Mouse (Mus musculus) MEL (cell line): ENCODE data around the gene Rheb. TPM values are rescaled to one million over a fixed set of nuclear protein-coding genes. Genes with fewer than 3 reads are reported as not detected.

Source experiments
- DNase-seq: peaks from one replicate; pipeline ENCODE4 v3.0.0; 2011; ENCODE audit warnings: low read depth, low spot score
- H3K27ac ChIP-seq: 2 replicates; pipeline ENCODE4 v1.5.1; 2012; ENCODE audit warnings: low read depth, mild to moderate bottlenecking, control low read depth, low read length, moderate library complexity; ENCODE audit not compliant: control insufficient read depth
- H3K27me3 ChIP-seq, 2 experiments: fragments of 150-350 bp in 1 of 2; sonication (generic) in 1 of 2; 2 replicates each; pipeline ENCODE4 v1.6.1; 2012; ENCODE audit warnings: low read length in 2 of 2, mild to moderate bottlenecking in 2 of 2, improper control_type of control experiment in 1 of 2, moderate library complexity in 1 of 2; ENCODE audit not compliant: insufficient read depth in 2 of 2, control insufficient read depth in 1 of 2
- H3K36me3 ChIP-seq, 2 experiments: 2 replicates each; pipeline ENCODE4 v1.6.1; 2012 to 2014; ENCODE audit warnings: low read length in 2 of 2, improper control_type of control experiment in 1 of 2, inconsistent platforms in 1 of 2, mild to moderate bottlenecking in 1 of 2; ENCODE audit not compliant: insufficient read depth in 2 of 2, control insufficient read depth in 1 of 2
- H3K4me1 ChIP-seq, 2 experiments: fragments of 150-350 bp in 1 of 2; sonication (generic) in 1 of 2; 2 replicates each; pipeline ENCODE4 v1.6.1; 2012; ENCODE audit warnings: low read length in 2 of 2, improper control_type of control experiment in 1 of 2, mild to moderate bottlenecking in 1 of 2; ENCODE audit not compliant: insufficient read depth in 2 of 2, control insufficient read depth in 1 of 2
- H3K4me3 ChIP-seq, 2 experiments: fragments of 150-350 bp in 1 of 2; sonication (generic) in 1 of 2; 2 replicates each; pipeline ENCODE4 v1.5.1; 2012; ENCODE audit warnings: low read depth in 2 of 2, low read length in 2 of 2, mild to moderate bottlenecking in 2 of 2, moderate library complexity in 2 of 2, control low read depth in 1 of 2, improper control_type of control experiment in 1 of 2; ENCODE audit not compliant: control insufficient read depth in 1 of 2, insufficient read depth in 1 of 2
- H3K79me2 ChIP-seq: 2 replicates; pipeline ENCODE4 v1.6.1; 2012; ENCODE audit warnings: mild to moderate bottlenecking, low read length, moderate library complexity; ENCODE audit not compliant: control insufficient read depth, poor library complexity, insufficient read depth
- H3K9ac ChIP-seq: 2 replicates; pipeline ENCODE4 v1.6.1; 2012; ENCODE audit warnings: low read depth, mild to moderate bottlenecking, control low read depth, low read length, moderate library complexity; ENCODE audit not compliant: control insufficient read depth, poor library complexity, severe bottlenecking
- H3K9me3 ChIP-seq: fragments of 150-350 bp; sonication (generic); replicated peaks from 2 replicates; pipeline ENCODE4 v1.6.1; 2012; ENCODE audit warnings: mild to moderate bottlenecking, low read length, improper control_type of control experiment, moderate library complexity; ENCODE audit not compliant: insufficient read depth
- CHD1 ChIP-seq: IDR thresholded peaks from 2 replicates; pipeline ENCODE4 v1.6.1; 2012; ENCODE audit warnings: low read depth, mild to moderate bottlenecking, inconsistent platforms, low read length, improper control_type of control experiment
- CTCF ChIP-seq, 3 experiments: IDR thresholded peaks in 2 of 3; conservative IDR thresholded peaks in 1 of 3; 2 replicates each; pipeline ENCODE4 v1.5.1; 2011 to 2012; ENCODE audit warnings: low read length in 3 of 3, low read depth in 2 of 3, mild to moderate bottlenecking in 2 of 3, improper control_type of control experiment in 1 of 3, inconsistent platforms in 1 of 3, mixed read lengths in 1 of 3, moderate library complexity in 1 of 3; ENCODE audit not compliant: control insufficient read depth in 1 of 3, insufficient read depth in 1 of 3, poor library complexity in 1 of 3, severe bottlenecking in 1 of 3
- ETS1 ChIP-seq: IDR thresholded peaks from 2 replicates; pipeline ENCODE4 v1.6.1; 2012; ENCODE audit warnings: low read depth, mild to moderate bottlenecking, inconsistent platforms, low read length, improper control_type of control experiment, moderate library complexity
- GABPA ChIP-seq: IDR thresholded peaks from 2 replicates; pipeline ENCODE4 v1.6.1; 2012; ENCODE audit warnings: low read depth, mild to moderate bottlenecking, inconsistent platforms, low read length, improper control_type of control experiment, moderate library complexity
- GATA1 ChIP-seq: IDR thresholded peaks from 2 replicates; pipeline ENCODE4 v1.6.1; 2011; ENCODE audit warnings: low read depth, low read length, improper control_type of control experiment
- HCFC1 ChIP-seq: IDR thresholded peaks from 2 replicates; pipeline ENCODE4 v1.6.1; 2012; ENCODE audit warnings: low read depth, mild to moderate bottlenecking, inconsistent platforms, low read length, improper control_type of control experiment, moderate library complexity
- MAFK ChIP-seq: IDR thresholded peaks from 2 replicates; pipeline ENCODE4 v1.6.1; 2011; ENCODE audit warnings: low read depth, mild to moderate bottlenecking, low read length, improper control_type of control experiment, borderline replicate concordance
- MAX ChIP-seq: IDR thresholded peaks from 2 replicates; pipeline ENCODE4 v1.6.1; 2011; ENCODE audit warnings: low read length, improper control_type of control experiment
- MYC ChIP-seq: IDR thresholded peaks from 2 replicates; pipeline ENCODE4 v1.6.1; 2011; ENCODE audit warnings: low read depth, mild to moderate bottlenecking, low read length, improper control_type of control experiment, moderate library complexity
- NELFE ChIP-seq: IDR thresholded peaks from 2 replicates; pipeline ENCODE4 v1.6.1; 2011; ENCODE audit warnings: low read depth, low read length, improper control_type of control experiment
- POLR2AphosphoS2 ChIP-seq: IDR thresholded peaks from 2 replicates; pipeline ENCODE4 v1.6.1; 2011; ENCODE audit warnings: low read length, improper control_type of control experiment
- RAD21 ChIP-seq: IDR thresholded peaks from 2 replicates; pipeline ENCODE4 v1.6.1; 2011; ENCODE audit warnings: mild to moderate bottlenecking, low read depth, low read length, improper control_type of control experiment
- RCOR1 ChIP-seq: IDR thresholded peaks from 2 replicates; pipeline ENCODE4 v1.6.1; 2012; ENCODE audit warnings: low read depth, mild to moderate bottlenecking, inconsistent platforms, low read length, improper control_type of control experiment
- SIN3A ChIP-seq: IDR thresholded peaks from 2 replicates; pipeline ENCODE4 v1.6.1; 2012; ENCODE audit warnings: low read length, improper control_type of control experiment, inconsistent platforms
- SMC3 ChIP-seq: IDR thresholded peaks from 2 replicates; pipeline ENCODE4 v1.6.1; 2011; ENCODE audit warnings: low read depth, low read length, improper control_type of control experiment
- TBP ChIP-seq: IDR thresholded peaks from 2 replicates; pipeline ENCODE4 v1.8.0; 2011; ENCODE audit warnings: low read depth, low read length, improper control_type of control experiment
- USF1 ChIP-seq: IDR thresholded peaks from 2 replicates; pipeline ENCODE4 v1.6.1; 2014; ENCODE audit warnings: low read depth, mild to moderate bottlenecking, inconsistent platforms, low read length, improper control_type of control experiment, moderate library complexity
- ZC3H11A ChIP-seq: IDR thresholded peaks from 2 replicates; pipeline ENCODE4 v1.6.1; 2012; ENCODE audit warnings: low read depth, mild to moderate bottlenecking, inconsistent platforms, low read length, improper control_type of control experiment
- ZMIZ1 ChIP-seq: IDR thresholded peaks from 2 replicates; pipeline ENCODE4 v1.6.1; 2012; ENCODE audit warnings: low read depth, mild to moderate bottlenecking, inconsistent platforms, low read length, improper control_type of control experiment, moderate library complexity
- polyA plus RNA-seq, 2 experiments: library from polyadenylated mRNA; stranded (reverse) in 1 of 2; unstranded in 1 of 2; fragments of >175 nt in 1 of 2; fragments of >200 nt in 1 of 2; gene quantifications; 2 replicates each; pipeline versions ENCODE4 v1.2.1 to v1.2.4; 2012; ENCODE audit warnings: low replicate concordance in 2 of 2, low read depth in 1 of 2; ENCODE audit not compliant: insufficient read length in 2 of 2, insufficient read depth in 1 of 2, missing spikeins in 1 of 2
- total RNA-seq: library from RNA; depleted of rRNA; stranded (reverse); fragments of 300-350 nt; gene quantifications from 2 replicates; pipeline ENCODE4 v1.2.3, GENCODE M21; 2012

Rheb gene
- total and polyA plus RNA-seq, 3 experiments = 61.3 to 731 (median 114) TPM

DNA sequence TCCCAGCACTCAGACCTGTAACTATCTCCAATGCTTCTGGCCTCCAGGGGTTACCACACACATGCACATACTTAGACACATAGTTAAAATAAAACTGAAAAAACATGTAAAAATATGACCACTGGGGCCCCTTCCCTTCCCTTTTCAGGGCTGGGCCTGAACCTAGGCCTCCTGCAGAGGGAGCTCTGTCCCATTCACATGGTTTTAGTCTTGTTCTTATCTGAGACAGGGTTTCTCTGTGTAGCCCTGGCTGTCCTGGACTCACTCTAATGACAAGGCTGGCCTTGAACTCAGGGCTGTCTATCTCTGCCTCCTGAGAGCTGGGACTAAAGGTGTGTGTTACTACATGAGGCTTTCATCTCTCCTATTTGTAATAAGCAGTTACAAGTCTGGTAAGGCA is 42.0 kb downstream of the Rheb start:
- Histone ChIP-seq H3K4me1 (no peaks in the 10 kb centered on the region), H3K36me3 (peaks cover 0 to 11% of the 10 kb centered on the region in 2 experiments; a peak in 2 of 4 replicates)
- TF ChIP-seq SIN3A (no peak), POLR2AphosphoS2 (0 out of 2 replicates have a peak, but pooled peaks have one; percentile 24), NELFE (no peak), ZC3H11A (peak; percentile 49; the same call in 1 of the 2 replicates), TBP (no peak), RAD21 (peak; percentile 48), CTCF (IDR thresholded peaks at IDR 0.05 in 2 of 3, conservative IDR thresholded peaks at IDR 0.05 in 1 of 3; ENCODE audit: control insufficient read depth in 1 of 3, insufficient read depth in 1 of 3, low read depth in 2 of 3, low read length in 3 of 3, poor library complexity in 1 of 3, severe bottlenecking in 1 of 3) (peak; percentile 44 to 69 (median 65)), ZMIZ1 (0 out of 2 replicates have a peak, but pooled peaks have one; percentile 34), SMC3 (peak; percentile 65), MYC (peak; percentile 64; the same call in 1 of the 2 replicates), GATA1 (peak; percentile 32; the same call in 1 of the 2 replicates)
- TF ChIP-seq, all 39 proteins: peak for 8
- no peaks in the 10 kb centered on the region for H3K27me3 ChIP-seq
- H3K79me2 ChIP-seq = no peaks in the 10 kb centered on the region
- DNase-seq = peak; percentile 59
- H3K9ac ChIP-seq = no peak overlapping the region
- no peaks in the 10 kb centered on the region for H3K9me3 ChIP-seq
- H3K4me3 ChIP-seq = no peak overlapping the region
- no peak overlapping the region for H3K27ac ChIP-seq

DNA sequence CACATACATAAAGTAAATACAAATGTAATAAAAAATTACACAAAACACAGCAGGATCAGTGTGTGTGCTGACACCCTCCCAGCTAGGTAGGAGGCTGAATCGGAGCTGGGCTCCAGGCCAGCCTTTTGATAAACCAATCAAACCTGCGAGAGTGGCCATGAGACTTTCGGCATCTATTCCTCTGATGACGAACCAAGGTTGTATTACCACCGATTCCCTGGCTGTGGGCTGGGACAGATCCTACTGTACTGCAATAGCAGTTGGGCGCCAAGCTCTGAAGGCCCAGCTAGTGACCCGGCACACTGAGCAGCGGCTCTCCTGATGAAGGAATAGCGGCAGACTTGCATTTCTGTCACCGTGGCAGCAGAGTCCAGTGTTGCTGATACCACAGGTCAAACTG is 43.8 kb downstream of the Rheb start:
- Histone ChIP-seq H3K9me3 (no peaks in the 10 kb centered on the region), H3K36me3 (peaks cover 0 to 5% of the 10 kb centered on the region in 2 experiments; a peak in 2 of 4 replicates), H3K79me2 (no peaks in the 10 kb centered on the region), H3K4me1 (no peaks in the 10 kb centered on the region; a peak in 1 of 4 replicates), H3K9ac (no peak overlapping the region), H3K4me3 (no peak overlapping the region)
- no peak for DNase-seq
- TF ChIP-seq POLR2AphosphoS2 (no peak), TBP (no peak), CHD1 (no peak)
- TF ChIP-seq, all 39 proteins: peak for 0
- no peak overlapping the region for H3K27ac ChIP-seq
- no peaks in the 10 kb centered on the region for H3K27me3 ChIP-seq

DNA sequence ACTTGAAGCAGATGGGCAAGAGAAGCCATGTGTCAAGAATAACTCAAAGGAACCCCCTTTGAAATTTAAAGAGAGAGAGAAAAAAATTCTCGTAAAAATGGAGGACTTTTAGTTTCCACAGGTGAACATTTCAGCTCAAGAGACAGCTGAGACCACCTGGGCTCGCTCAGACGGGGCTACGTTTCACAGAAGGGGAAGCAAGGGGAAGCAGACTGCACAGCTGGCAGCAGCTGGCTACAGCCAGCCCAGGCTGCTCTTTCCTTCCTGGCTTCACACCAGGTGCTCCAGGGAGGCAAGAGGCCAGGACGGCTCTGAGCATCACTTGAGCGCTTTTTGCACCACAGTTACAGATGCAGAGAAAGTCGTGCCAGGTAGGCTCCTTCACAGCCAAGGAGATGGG is 44.6 kb downstream of the Rheb start:
- H3K36me3 ChIP-seq = no peaks in the 10 kb centered on the region
- TF ChIP-seq TBP = no peak
- TF ChIP-seq MYC = no peak
- TF ChIP-seq SMC3 = no peak
- TF ChIP-seq GABPA = no peak
- TF ChIP-seq ZMIZ1 = no peak
- no peak for TF ChIP-seq ETS1
- no peak for TF ChIP-seq CTCF (IDR thresholded peaks at IDR 0.05 in 2 of 3, conservative IDR thresholded peaks at IDR 0.05 in 1 of 3; ENCODE audit: control insufficient read depth in 1 of 3, insufficient read depth in 1 of 3, low read depth in 2 of 3, low read length in 3 of 3, poor library complexity in 1 of 3, severe bottlenecking in 1 of 3)
- TF ChIP-seq RCOR1 = no peak
- no peak for TF ChIP-seq USF1
- no peak for TF ChIP-seq MAX
- no peak for TF ChIP-seq HCFC1
- TF ChIP-seq MAFK = no peak
- no peak for TF ChIP-seq SIN3A
- TF ChIP-seq, all 39 proteins: peak for 0
- H3K9me3 ChIP-seq = no peaks in the 10 kb centered on the region
- H3K27me3 ChIP-seq = no peaks in the 10 kb centered on the region
- no peak overlapping the region for H3K27ac ChIP-seq
- H3K79me2 ChIP-seq = no peaks in the 10 kb centered on the region
- H3K4me3 ChIP-seq = no peak overlapping the region
- no peaks in the 10 kb centered on the region; a peak in 1 of 4 replicates for H3K4me1 ChIP-seq
- no peak for DNase-seq
- H3K9ac ChIP-seq = no peak overlapping the region
